In genomic region chr17:35821439-35822430, GRCm38 (mm10) we compare ENCODE assay signal across 8 mouse cellular contexts. TPM values are rescaled to one million over a fixed set of nuclear protein-coding genes. Genes with fewer than 3 reads are reported as not detected.
A peak's percentile ranks its signal among the peaks of the same experiment; 100 is the strongest.
DNase-seq lines count a peak whose midpoint lies in the region; ATAC-seq and TF ChIP-seq lines count a peak whose summit lies in the region.

Gene Ier3 (plus strand): TSS chr17:35821684.

- H3K9me3 ChIP-seq in hindbrain, postnatal 0 days (ENCODE audit: low read length), result no peaks in the 10 kb centered on the region
- H3K9me3 ChIP-seq in limb, embryonic 13.5 days, result no peaks in the 10 kb centered on the region
- H3K9me3 ChIP-seq in midbrain, embryonic 13.5 days, result no peaks in the 10 kb centered on the region

- H3K36me3 ChIP-seq in hindbrain, postnatal 0 days (ENCODE audit: insufficient read depth, low read length), result 0 out of 2 replicates have a peak, but pooled peaks cover 5% of the 10 kb centered on the region
- H3K36me3 ChIP-seq in limb, embryonic 13.5 days, result peaks cover 19% of the 10 kb centered on the region
- peaks cover 13% of the 10 kb centered on the region for H3K36me3 ChIP-seq in midbrain, embryonic 13.5 days
- H3K36me3 ChIP-seq in small intestine, adult 2 months (ENCODE audit: control insufficient read depth, insufficient read depth, low read length), result peaks cover 3% of the 10 kb centered on the region; the same call in 1 of the 2 replicates

- H3K4me2 ChIP-seq in hindbrain, postnatal 0 days (ENCODE audit: low read depth, low read length), result peak within 1 kb of the TSS; percentile 91
- peak within 1 kb of the TSS; percentile 97 for H3K4me2 ChIP-seq in limb, embryonic 13.5 days (replicated peaks)
- H3K4me2 ChIP-seq in midbrain, embryonic 13.5 days (replicated peaks), result peak within 1 kb of the TSS; percentile 87

- peak; percentile 98 for TF ChIP-seq POLR2A in small intestine, adult 2 months (IDR thresholded peaks at IDR 0.05; ENCODE audit: low read depth, low read length)

- peak within 1 kb of the TSS; percentile 82 for H3K27ac ChIP-seq in hindbrain, postnatal 0 days
- H3K27ac ChIP-seq in limb, embryonic 13.5 days, result peak within 1 kb of the TSS; percentile 22; the same call in 1 of the 2 replicates
- H3K27ac ChIP-seq in midbrain, embryonic 13.5 days, result peak within 1 kb of the TSS; percentile 89
- peak within 1 kb of the TSS; percentile 72 for H3K27ac ChIP-seq in small intestine, adult 2 months (ENCODE audit: insufficient read depth, low read depth, low read length)

- DNase-seq in layer of hippocampus, adult 11-12 months (ENCODE audit: low spot score), result peak; percentile 65
- DNase-seq in layer of hippocampus, adult 8-10 months (ENCODE audit: low spot score in 2 of 2), result no peak
- DNase-seq in gastrocnemius, postnatal 14 days, result peak; percentile 83
- DNase-seq in hindbrain, postnatal 0 days (ENCODE audit: low spot score), result peak; percentile 80

- H3K9ac ChIP-seq in hindbrain, postnatal 0 days (replicated peaks; ENCODE audit: low read length), result peak within 1 kb of the TSS; percentile 77
- H3K9ac ChIP-seq in limb, embryonic 13.5 days, result peak within 1 kb of the TSS; percentile 75
- H3K9ac ChIP-seq in midbrain, embryonic 13.5 days (replicated peaks), result peak within 1 kb of the TSS; percentile 80

- peak; percentile 51 for ATAC-seq in common myeloid progenitor, adult 5-6 weeks (replicated peaks; ENCODE audit: low read depth, poor library complexity, severe bottlenecking)
- peak; percentile 36; the same call in 1 of the 2 replicates for ATAC-seq in hindbrain, postnatal 0 days
- ATAC-seq in limb, embryonic 13.5 days (ENCODE audit: low FRiP score, low read depth), result peak; percentile 49
- ATAC-seq in midbrain, embryonic 13.5 days, result no peak

- no peak for TF ChIP-seq CTCF in hindbrain, postnatal 0 days (IDR thresholded peaks at IDR 0.05; ENCODE audit: low read depth)
- TF ChIP-seq CTCF in small intestine, adult 2 months (IDR thresholded peaks at IDR 0.05; ENCODE audit: extremely low read depth, insufficient read length, insufficient replicate concordance, low read depth, low read length), result no peak

- H3K4me1 ChIP-seq in hindbrain, postnatal 0 days (ENCODE audit: insufficient read depth, low read length), result peaks cover 4% of the 10 kb centered on the region
- peaks cover 43% of the 10 kb centered on the region for H3K4me1 ChIP-seq in limb, embryonic 13.5 days
- H3K4me1 ChIP-seq in midbrain, embryonic 13.5 days (replicated peaks), result peaks cover 33% of the 10 kb centered on the region
- H3K4me1 ChIP-seq in small intestine, adult 2 months (ENCODE audit: control insufficient read depth, insufficient read depth, insufficient read length, low read length), result peaks cover 2% of the 10 kb centered on the region; the same call in 1 of the 2 replicates

- H3K4me3 ChIP-seq in hindbrain, postnatal 0 days (ENCODE audit: low read length), result peak within 1 kb of the TSS; percentile 70
- H3K4me3 ChIP-seq in limb, embryonic 13.5 days, result peak within 1 kb of the TSS; percentile 66
- peak within 1 kb of the TSS; percentile 66 for H3K4me3 ChIP-seq in midbrain, embryonic 13.5 days (replicated peaks)
- peak within 1 kb of the TSS; percentile 74 for H3K4me3 ChIP-seq in small intestine, adult 2 months (ENCODE audit: low read depth, low read length)

- intact Hi-C loops in gastrocnemius, postnatal 14 days (cut with DNase I; ENCODE audit: low total_unique reads), result no loop called here

- under 1% methylated on average over 62 of the region's 62 CpGs for WGBS in hindbrain, postnatal 0 days
- under 1% methylated on average over 62 of the region's 62 CpGs for WGBS in limb, embryonic 13.5 days
- WGBS in midbrain, embryonic 13.5 days, result under 1% methylated on average over 62 of the region's 62 CpGs
- under 1% methylated on average over 62 of the region's 62 CpGs for WGBS in small intestine, adult 2 months

- H3K27me3 ChIP-seq in hindbrain, postnatal 0 days (ENCODE audit: insufficient read depth, low read length), result no peaks in the 10 kb centered on the region
- no peaks in the 10 kb centered on the region for H3K27me3 ChIP-seq in limb, embryonic 13.5 days
- peaks cover 26% of the 10 kb centered on the region for H3K27me3 ChIP-seq in midbrain, embryonic 13.5 days
- no peaks in the 10 kb centered on the region for H3K27me3 ChIP-seq in small intestine, adult 2 months (ENCODE audit: control insufficient read depth, insufficient read depth, low read length)

RNA-seq across cellular contexts. Expression of gene Ier3, which starts in this region (rescaled TPM):
- 10 to 100 TPM in 1 of 4 experiments, 1 to 10 TPM in 3; 4.9 to 11.0 (median 7.3) TPM for total RNA-seq in layer of hippocampus, adult 8-10 months (2022)
- 66.9 and 67.4 TPM in 2 replicates for total RNA-seq in common myeloid progenitor, adult 5-6 weeks (2017)
- total RNA-seq in gastrocnemius, postnatal 14 days (2021), result 1 to 10 TPM; 4.6 to 5.4 TPM
- total RNA-seq in hindbrain, postnatal 0 days (2014; rRNA removed), result 13.7 and 19.4 TPM in 2 replicates
- polyA plus RNA-seq in hindbrain, postnatal 0 days (2015; fragmentation: Nextera tagmentation; extraction: Ambion mirVana), result 18.3 and 19.4 TPM in 2 replicates
- 13.7 and 14.7 TPM in 2 replicates for polyA plus RNA-seq in limb, embryonic 13.5 days (2015; fragmentation: Nextera tagmentation; extraction: Ambion mirVana)
- 6.7 and 7.1 TPM in 2 replicates for polyA plus RNA-seq in midbrain, embryonic 13.5 days (2015; fragmentation: Nextera tagmentation; extraction: Ambion mirVana)
- 6.1 and 8.6 TPM in 2 replicates for polyA plus RNA-seq in small intestine, adult 2 months (2012; rRNA removed)

Comparison
In these comparisons a context has a peak if more than half of its experiments do, and no peak if none do; other contexts are left out.
1. DNase-seq: peak in layer of hippocampus, adult 11-12 months (single experiment), gastrocnemius, postnatal 14 days (single experiment) and hindbrain, postnatal 0 days (single experiment); none in layer of hippocampus, adult 8-10 months (0 of 2).
2. H3K27ac ChIP-seq: peak in every context shown above with its lines; median percentile 89 in midbrain, embryonic 13.5 days; 82 in hindbrain, postnatal 0 days; 72 in small intestine, adult 2 months; 22 in limb, embryonic 13.5 days.
3. Peak in every context shown above with its lines, with median percentiles within 50 percentile points of each other: H3K4me2 ChIP-seq, H3K4me3 ChIP-seq and H3K9ac ChIP-seq.